In the genomic region with DNA sequence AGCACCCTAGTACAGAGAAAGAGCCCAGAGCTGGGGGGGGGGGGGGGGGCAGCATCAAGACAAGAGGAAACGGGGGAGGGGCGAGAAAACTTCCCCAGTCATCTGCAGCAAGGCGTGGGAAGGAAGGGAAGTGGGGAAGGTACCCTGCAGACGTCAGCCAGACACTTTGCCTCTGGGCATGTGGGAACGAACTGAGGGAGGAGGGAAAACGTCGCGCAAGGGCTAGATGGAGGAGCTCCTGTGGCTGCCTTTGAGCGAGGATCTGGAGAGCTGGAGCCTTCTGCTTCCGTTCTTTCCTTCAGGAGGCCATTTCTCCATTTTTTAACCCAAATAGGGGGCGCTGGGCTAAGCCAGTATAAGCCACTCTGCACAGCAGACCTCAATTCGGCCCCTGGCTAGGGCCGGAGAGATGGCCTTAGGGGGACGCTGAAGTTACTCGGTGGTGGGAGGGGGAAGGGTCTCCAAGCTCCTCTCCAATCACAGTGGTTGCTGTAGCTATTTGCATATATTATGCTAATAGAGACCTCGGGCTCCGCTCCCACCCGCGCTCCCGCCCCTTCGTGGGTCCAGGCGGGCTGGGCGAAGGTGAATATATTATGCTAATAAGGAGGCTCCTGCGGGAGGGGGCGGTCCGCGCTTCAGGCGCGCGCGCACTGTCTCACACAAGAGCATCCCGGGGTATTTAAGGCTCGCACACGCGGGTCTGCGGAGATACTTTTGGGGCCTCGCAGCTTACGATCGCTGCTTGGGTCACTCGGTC, we compare ENCODE assay signal across 8 mouse cellular contexts. TPM values are rescaled to one million over a fixed set of nuclear protein-coding genes. Genes with fewer than 3 reads are reported as not detected.
A peak's percentile ranks its signal among the peaks of the same experiment; 100 is the strongest.
DNase-seq lines count a peak whose midpoint lies in the region; ATAC-seq lines count a peak whose summit lies in the region.

No protein-coding gene starts in this region.

- peak; percentile 95 for ATAC-seq in embryonic facial prominence, embryonic 12.5 days (ENCODE audit: insufficient number of reproducible peaks, insufficient read depth, low FRiP score, low TSS enrichment)
- no peak for ATAC-seq in monocyte, adult 5-6 weeks (replicated peaks; ENCODE audit: insufficient number of reproducible peaks, low FRiP score, low TSS enrichment, poor library complexity, severe bottlenecking)

- intact Hi-C loops in left cerebral cortex, postnatal 4 days (cut with DNase I) = loop anchor here (5.0 kb wide), 1 partner anchor 392 kb away; no protein-coding TSS in a partner anchor

- peak overlapping the region; percentile 89 for H3K4me2 ChIP-seq in embryonic facial prominence, embryonic 12.5 days (replicated peaks)

- 1% methylated on average over 40 of the region's 40 CpGs for WGBS in embryonic facial prominence, embryonic 12.5 days

- H3K9ac ChIP-seq in embryonic facial prominence, embryonic 12.5 days = peak overlapping the region; percentile 62

- H3K27ac ChIP-seq in embryonic facial prominence, embryonic 12.5 days = peak overlapping the region; percentile 50

- no peaks in the 10 kb centered on the region for H3K36me3 ChIP-seq in embryonic facial prominence, embryonic 12.5 days

- no peaks in the 10 kb centered on the region for H3K27me3 ChIP-seq in embryonic facial prominence, embryonic 12.5 days

- H3K4me1 ChIP-seq in embryonic facial prominence, embryonic 12.5 days = peaks cover 16% of the 10 kb centered on the region; the same call in 1 of the 2 replicates

- peak; percentile 90 for DNase-seq in adrenal gland, postnatal 14 days
- peak; percentile 46 for DNase-seq in heart, adult 8-10 months (ENCODE audit: low spot score)
- peak; percentile 64 for DNase-seq in kidney, adult 18-20 months
- DNase-seq in left cerebral cortex, postnatal 4 days = peak; percentile 75
- peak; percentile 90 for DNase-seq in mesoderm, embryonic 11.5 days (ENCODE audit: low read depth, low spot score)
- DNase-seq in skeletal muscle tissue, adult 2 months (ENCODE audit: low read depth, low spot score) = peak; percentile 8

- no peaks in the 10 kb centered on the region for H3K9me3 ChIP-seq in embryonic facial prominence, embryonic 12.5 days

- peak overlapping the region; percentile 57 for H3K4me3 ChIP-seq in embryonic facial prominence, embryonic 12.5 days

RNA-seq across cellular contexts. Expression of a gene that starts 49.1 kb away (rescaled TPM):
- total RNA-seq in adrenal gland, postnatal 14 days (2021) = 4.2 and 5.0 TPM in 2 replicates
- polyA plus RNA-seq in embryonic facial prominence, embryonic 12.5 days (2016; fragmentation: Nextera tagmentation; extraction: Ambion mirVana) = 30.5 and 31.1 TPM in 2 replicates
- under 1 TPM; 0.20 to 0.34 (median 0.23) TPM for total RNA-seq in heart, adult 8-10 months (2022)
- 10 to 100 TPM; 13.0 to 15.9 TPM for total RNA-seq in left cerebral cortex, postnatal 4 days (2021)
- total RNA-seq in monocyte, adult 5-6 weeks (2017) = not detected in 3 replicates

Comparison
In these comparisons a context has a peak if more than half of its experiments do, and no peak if none do; other contexts are left out.
1. DNase-seq: peak in every context shown above with its lines; median percentile 90 in adrenal gland, postnatal 14 days; 90 in mesoderm, embryonic 11.5 days; 75 in left cerebral cortex, postnatal 4 days; 64 in kidney, adult 18-20 months; 46 in heart, adult 8-10 months; 8 in skeletal muscle tissue, adult 2 months.